Mouse (Mus musculus) urinary bladder, postnatal 25 days (tissue): ENCODE results near the gene Vsnl1.

Experiments
- DNase-seq: peaks from one replicate; pipeline ENCODE4 v3.0.0; 2022; ENCODE audit warnings: low spot score

The Vsnl1 gene

GRCm38 (mm10) chr12:11384754-11385153 is 51.7 kb downstream of the Vsnl1 start:
- no peak for DNase-seq

DNA sequence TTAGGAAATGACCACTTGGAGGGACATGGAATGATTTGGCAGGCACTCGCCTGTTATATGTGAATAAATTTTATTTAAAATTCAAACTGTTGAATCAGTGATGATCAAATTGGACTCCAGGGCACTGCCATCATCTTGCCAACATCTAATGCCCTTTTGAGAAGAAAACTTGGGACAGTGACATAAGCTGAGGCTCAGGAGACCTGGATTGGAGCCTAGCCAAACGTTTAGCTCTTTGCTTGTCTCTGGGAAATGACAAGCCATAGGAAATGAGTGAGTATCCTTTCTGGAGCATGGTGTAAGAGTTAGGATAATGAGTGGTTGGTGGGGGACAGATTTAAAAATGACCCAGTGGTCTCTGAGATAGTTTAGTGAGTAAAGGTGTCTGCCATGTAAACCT is 57.0 kb downstream of the Vsnl1 start:
- no peak for DNase-seq

DNA sequence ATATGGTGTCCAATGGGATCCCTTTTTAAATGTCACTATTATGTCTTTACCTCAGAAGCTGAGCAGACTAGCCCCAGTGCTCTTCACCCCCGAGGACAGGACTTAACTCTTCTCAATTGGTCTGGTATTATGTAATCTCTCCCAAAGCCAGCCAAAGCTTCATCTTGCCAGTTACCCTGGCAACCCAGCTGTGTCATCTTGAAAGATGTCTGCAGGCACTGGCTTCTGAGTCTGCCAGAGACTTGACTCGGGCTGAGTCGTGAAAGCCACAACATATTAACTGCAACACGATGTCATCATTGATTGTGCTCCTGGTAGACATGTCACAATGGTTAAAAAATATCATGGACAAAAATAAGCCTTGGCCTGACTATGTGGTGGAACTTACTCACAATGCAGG is 66.4 kb downstream of the Vsnl1 start:
- DNase-seq: no peak

- no peak for DNase-seq
These were observed 69.2 kb downstream of the Vsnl1 start for GRCm38 (mm10) chr12:11367099-11367765.

DNA sequence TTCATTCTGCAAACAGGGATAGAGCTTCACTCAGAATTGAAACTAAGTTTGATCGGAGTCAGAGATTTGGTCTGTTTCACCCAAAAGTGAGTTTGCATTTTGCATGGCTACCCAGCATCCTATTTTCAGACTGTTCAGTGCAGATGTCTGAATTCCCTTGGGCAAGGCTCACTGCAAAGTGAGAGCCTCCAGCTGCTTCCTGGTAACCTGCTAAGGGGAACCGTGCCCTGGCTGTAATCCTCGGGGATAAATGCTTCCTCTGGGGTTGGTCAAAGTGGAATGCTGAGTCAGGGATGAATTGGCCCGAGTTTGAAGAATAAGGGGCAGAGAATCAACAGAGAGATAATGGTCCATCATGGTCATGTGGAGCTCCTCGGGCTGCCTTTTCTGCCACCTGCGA is 71.5 kb downstream of the Vsnl1 start:
- DNase-seq: no peak

- no peak for DNase-seq
These were observed 74.0 kb downstream of the Vsnl1 start for GRCm38 (mm10) chr12:11362435-11362834.

GRCm38 (mm10) chr12:11350895-11351294 is 85.5 kb downstream of the Vsnl1 start:
- DNase-seq: peak; percentile 74

DNA sequence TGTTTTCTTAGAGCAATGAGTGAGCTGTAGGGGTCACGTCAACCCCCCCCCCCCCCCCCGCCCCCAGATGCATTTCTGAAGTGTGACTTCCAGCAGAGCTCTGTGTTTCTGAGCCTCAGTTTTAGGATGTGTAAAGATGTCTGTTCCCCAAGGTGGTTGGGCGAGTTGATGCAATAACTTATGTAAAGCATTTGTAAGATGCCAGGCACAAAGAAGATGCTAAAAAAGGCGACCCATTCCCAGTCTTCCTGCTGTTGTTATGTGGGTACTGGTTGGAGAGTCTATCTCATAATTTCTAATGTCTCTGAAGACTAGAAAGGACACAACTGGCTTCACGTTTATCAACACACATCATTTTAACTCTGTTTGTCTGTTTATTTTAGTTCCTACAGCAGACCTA is 86.5 kb downstream of the Vsnl1 start:
- DNase-seq: no peak

DNA sequence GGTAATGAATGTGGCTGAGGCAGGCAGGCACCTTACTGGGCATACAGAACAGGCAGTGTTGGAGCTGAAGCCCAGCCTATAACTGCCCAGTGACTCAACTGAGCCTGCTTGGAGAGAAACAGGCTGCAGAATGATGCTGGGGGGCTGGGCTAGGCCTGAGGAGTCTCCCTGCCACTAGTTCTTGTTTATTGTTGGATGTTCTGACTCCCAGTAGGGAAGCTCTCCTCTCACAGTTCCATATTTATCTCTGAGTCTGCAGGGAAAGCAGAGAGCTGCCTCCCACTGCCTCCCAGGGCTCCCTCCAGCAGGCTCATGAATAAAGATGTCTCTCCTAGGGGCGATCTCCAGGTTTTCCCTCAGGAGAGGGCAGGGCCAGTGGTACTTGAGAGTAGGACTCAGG is 88.0 kb downstream of the Vsnl1 start:
- DNase-seq: no peak

DNA sequence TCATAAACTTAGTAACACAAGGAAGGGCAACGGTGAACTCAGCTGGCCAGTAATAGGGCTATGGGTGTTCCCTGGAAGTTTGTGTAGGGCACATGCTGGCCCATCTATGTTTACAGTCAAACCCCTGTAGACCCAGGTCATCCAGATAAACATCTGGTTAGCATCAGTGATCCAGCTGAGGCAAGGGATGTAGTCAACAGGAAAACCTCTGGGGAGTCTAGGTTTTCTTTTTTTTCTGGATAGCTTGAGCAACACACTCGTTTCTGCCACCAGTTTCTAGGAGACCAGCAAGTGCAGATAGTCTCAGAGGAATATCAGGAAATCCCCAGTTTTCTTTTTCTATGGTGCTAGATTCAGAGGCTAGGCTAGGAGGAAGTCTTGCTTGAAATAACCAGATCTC is 90.5 kb downstream of the Vsnl1 start:
- no peak for DNase-seq

DNA sequence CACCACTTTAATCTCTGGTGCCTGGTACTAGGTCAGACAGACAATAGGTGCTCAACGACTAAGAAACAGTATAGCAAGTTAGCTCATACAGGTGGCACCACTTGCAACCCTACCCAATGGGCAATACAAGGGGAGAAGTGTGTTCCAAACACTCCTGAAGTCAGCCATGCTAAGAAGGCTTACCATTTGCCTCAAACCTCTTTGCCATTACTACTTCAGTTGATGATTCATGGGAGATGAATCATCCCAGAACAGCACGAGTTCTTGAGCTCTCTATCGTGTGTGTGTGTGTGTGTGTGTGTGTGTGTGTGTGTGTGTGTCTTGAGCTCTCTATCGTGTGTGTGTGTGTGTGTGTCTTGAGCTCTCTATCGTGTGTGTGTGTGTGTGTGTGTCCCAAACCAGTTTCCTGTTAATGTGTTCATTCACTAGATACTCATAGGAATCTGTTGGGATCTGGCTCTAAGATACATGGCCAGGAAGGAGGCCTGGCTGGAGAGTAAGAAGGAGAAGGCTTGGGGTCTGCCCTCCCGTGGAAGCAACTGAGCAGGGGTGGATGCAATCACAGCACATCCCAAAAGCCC is 94.3 kb downstream of the Vsnl1 start:
- no peak for DNase-seq

DNA sequence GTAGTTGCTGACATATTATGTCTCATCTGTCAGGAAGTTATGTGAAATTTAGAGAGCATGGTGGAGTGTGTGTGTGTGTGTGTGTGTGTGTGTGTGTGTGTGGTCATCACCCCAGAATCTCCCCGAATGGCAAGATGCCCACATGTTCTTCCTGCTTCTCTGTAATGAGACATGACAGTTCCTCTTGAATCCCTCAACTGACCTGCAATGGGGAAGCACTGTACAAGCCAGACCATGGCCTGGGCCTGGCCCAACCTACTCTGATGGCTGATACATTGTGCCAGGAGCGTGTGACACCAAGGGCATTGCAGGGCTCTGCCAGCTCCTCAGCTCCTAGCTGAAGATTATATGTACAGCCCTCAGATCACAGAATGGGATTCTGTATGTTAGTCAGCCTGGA is 98.2 kb downstream of the Vsnl1 start:
- no peak for DNase-seq

DNA sequence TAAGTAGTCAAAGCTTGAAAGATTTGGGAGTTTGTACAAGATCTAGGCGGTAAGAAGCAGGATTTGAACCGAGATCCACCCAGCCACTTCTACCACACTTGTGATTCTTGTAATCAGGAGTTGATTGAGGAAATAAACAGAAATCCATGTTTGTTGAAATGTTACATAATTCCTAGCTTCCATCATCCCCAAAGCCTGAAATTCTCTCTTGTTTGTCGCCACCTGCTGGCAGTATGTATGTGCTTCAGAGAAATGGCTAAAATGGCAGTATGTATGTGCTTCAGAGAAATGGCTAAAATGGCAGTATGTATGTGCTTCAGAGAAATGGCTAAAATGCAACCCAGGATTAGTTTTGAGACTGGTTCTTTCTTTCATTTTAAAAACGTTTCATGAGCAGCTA is 99.6 kb downstream of the Vsnl1 start:
- DNase-seq: peak; percentile 48

DNA sequence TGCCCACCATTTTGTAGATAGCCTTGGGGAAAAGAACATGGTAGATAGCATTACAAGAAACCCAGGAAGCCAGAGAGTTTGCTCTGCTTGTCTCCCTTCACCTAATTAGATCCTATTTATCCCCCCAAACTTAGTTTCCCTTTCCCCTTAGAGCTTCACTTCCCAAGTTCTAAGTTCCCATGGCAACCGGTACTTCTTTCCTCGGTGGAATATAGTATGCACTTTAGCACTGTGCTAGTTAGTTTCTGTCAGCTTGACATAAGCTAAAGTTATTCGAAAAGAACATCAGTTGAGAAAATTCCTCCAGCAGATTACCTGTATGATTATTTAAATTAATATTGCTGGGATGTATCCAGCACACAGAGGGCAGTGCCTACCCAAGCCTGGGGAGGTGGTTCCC is 109.9 kb downstream of the Vsnl1 start:
- no peak for DNase-seq

DNA sequence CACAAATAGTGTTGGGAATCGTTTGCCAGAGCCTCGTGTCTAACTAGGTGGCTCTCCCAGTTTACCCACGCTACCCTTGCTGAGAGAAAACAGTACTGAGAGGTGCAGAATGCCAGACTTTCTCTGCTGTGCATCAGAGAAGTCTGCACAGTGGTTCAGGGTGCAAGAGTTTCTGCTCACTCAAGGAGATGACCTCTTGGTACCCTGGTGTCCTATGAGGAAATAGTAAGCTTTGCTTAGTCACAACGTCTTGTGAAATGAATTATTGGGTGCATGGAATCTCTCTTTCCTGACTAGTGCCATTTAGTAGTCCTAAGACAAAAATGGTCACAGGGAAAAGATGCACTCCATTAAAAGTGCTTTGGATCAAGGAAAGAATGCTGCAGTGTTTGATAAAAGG is 111.9 kb downstream of the Vsnl1 start:
- no peak for DNase-seq

GRCm38 (mm10) chr12:11317671-11318070 is 118.7 kb downstream of the Vsnl1 start:
- DNase-seq: no peak

DNA sequence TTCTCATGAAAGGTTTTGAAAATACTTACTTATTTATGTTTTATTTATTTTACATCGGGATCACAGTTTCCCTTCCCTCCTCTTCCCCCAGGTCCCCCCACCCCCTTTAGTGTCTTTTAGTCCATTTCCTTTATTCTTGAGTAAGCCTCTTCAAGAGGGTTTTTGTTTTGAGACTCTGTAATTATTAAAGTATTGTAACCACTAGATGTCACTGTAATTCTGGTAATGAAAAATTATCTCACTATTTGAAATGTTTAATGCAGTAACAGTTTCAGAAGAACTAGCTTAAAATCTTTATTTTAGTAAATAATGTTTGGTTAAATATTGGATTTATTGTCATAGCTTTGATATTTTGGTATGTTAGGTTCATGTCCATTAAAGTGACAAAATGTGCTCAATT is 122.6 kb downstream of the Vsnl1 start:
- no peak for DNase-seq

DNA sequence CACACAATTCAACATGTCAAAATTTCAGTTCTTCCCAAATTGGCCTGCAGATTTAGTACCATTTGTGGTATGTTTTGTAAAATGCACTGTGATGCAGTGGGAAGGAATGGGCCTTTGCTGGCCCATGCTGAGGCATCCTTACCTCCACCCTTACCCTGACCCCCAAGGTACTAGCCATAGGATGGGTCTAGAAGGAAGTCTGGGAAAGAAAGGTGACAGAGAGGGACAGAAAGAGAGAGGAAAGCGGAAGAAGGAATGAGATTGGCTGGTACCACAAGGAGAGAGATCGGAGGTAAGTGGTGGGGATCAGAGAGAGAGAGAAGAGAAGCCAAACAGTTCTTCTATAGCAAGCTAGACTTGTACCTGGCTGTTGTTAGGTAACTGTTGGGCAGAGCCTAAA is 125.3 kb downstream of the Vsnl1 start:
- no peak for DNase-seq

GRCm38 (mm10) chr12:11306753-11307645 is 129.4 kb downstream of the Vsnl1 start:
- no peak for DNase-seq

- DNase-seq: no peak
These were observed 135.6 kb downstream of the Vsnl1 start for GRCm38 (mm10) chr12:11300858-11301257.

GRCm38 (mm10) chr12:11286382-11286781 is 150.0 kb downstream of the Vsnl1 start:
- DNase-seq: no peak

- no peak for DNase-seq
These were observed 154.8 kb downstream of the Vsnl1 start for GRCm38 (mm10) chr12:11281584-11281983.

DNA sequence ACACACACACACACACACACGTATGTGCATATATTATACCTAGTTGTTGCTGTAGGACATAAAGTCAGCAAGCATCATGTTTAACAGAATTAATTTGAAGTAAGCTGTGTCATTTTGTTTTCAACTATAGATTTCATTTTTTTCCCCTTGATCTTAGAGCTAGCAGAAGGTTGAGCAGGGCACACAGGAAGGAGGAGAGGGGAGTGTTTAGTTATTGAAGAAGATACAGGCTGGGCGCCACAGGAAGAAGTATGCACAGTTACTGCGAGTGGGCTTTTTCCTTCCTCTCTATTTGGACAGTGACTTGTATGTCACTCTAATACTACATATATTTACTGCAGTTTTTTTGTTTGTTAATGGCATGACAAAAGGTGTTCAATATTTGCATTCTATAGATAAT is 156.5 kb downstream of the Vsnl1 start:
- DNase-seq: no peak
